Mouse (Mus musculus) liver, embryonic 14 days (tissue): ENCODE data around the gene Vmn1r223. TPM values are rescaled to one million over a fixed set of nuclear protein-coding genes. Genes with fewer than 3 reads are reported as not detected.

ENCODE experiments used
- polyA plus RNA-seq: library from polyadenylated mRNA; depleted of rRNA; stranded (reverse); fragments of >200 nt; gene quantifications from 2 replicates; pipeline ENCODE4 v1.2.3, GENCODE M21; 2012; rRNA removed

Gene Vmn1r223
- not detected in 2 replicates for polyA plus RNA-seq

DNA sequence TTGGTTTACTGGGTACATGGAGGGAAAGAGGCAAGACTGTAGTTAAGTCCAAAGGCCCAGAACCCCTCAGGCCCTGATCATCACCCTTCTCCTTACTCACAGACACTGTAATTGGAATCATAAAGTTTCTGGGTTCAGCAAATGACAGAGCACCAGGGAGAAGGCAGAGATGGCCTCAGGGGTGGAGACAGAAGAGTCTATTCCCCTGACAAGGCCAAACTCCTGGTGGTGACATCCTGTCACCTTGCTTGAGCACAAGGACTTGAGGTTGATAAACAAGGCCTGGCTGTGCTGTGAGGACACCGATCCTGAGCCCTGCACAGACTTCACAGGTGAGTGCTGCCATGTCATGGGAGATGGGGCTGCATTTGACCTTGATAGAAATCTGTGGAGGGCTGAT lies at the start of gene Vmn1r223:
Gene Vmn1r223 (plus strand): TSS at position 301 of the 400 bp plus-strand sequence.

DNA sequence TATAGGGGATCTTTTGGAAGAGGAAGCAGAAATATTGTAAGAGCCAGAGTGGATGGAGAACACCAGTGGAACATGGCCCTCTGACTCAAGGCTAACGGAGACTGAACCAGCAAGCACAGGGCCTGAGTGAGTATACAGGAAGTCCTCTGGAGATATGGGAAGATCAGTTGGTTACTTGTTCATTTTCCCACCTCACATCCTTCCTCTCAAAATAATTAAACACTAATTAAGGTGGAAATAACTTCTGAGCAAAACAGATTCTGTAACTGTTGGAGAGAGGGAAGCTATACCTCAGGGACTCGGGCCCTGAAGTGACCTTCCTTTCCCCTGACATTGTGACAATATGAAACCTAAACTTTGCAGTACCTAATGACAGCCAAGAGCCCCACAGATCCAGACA lies 33.1 kb upstream of the Vmn1r223 start, which contains the start of gene Vmn1r221:
Gene Vmn1r221 (plus strand): TSS at position 301 of the 400 bp plus-strand sequence.

DNA sequence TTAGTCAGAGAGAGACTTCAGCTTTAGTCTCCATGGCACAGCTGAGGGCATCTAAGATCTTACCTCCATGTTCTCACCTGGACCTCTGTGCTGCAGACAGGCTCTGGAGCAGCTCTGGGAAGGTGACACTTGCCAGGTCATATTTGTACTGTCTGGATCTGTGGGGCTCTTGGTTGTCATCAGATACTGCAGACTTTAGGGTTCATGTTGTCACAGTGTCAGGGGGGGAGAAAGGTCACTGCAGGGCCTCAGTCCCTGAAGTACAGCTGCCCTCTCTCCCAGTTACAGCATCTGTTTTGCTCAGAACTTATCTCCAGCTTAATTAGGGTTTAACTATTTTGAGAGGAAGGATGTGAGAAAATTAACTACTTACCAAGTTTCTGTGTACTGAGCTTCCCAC lies 11.1 kb upstream of the Vmn1r223 start, which contains the start of gene Vmn1r222:
Gene Vmn1r222 (minus strand): TSS at position 101 of the 400 bp plus-strand sequence.

Other genes starting within 250 kb of the Vmn1r223 start
- not detected in 2 replicates for gene Vmn1r213, start 239.5 kb upstream of the Vmn1r223 start, polyA plus RNA-seq
- gene Vmn1r214, start 216.7 kb upstream of the Vmn1r223 start, polyA plus RNA-seq, result not detected in 2 replicates
- not detected in 2 replicates for gene Vmn1r215, start 179.1 kb upstream of the Vmn1r223 start, polyA plus RNA-seq
- not detected in 2 replicates for gene Vmn1r217, start 128.9 kb upstream of the Vmn1r223 start, polyA plus RNA-seq
- gene Vmn1r218, start 114.0 kb upstream of the Vmn1r223 start, polyA plus RNA-seq, result not detected in 2 replicates
- not detected in 2 replicates for gene Vmn1r219, start 87.8 kb upstream of the Vmn1r223 start, polyA plus RNA-seq
- not detected in 2 replicates for gene Vmn1r220, start 59.2 kb upstream of the Vmn1r223 start, polyA plus RNA-seq
- not detected in 2 replicates for gene Vmn1r221, start 33.0 kb upstream of the Vmn1r223 start, polyA plus RNA-seq
- not detected in 2 replicates for gene Vmn1r222, start 11.2 kb upstream of the Vmn1r223 start, polyA plus RNA-seq
- 6.0 and 6.7 TPM in 2 replicates for gene Zfp322a, start 122.1 kb downstream of the Vmn1r223 start, polyA plus RNA-seq
- gene Abt1, start 176.7 kb downstream of the Vmn1r223 start, polyA plus RNA-seq, result 3.8 and 4.4 TPM in 2 replicates
- 1.8 and 2.0 TPM in 2 replicates for gene Btn1a1, start 218.8 kb downstream of the Vmn1r223 start, polyA plus RNA-seq
- gene Btn2a2, start 241.7 kb downstream of the Vmn1r223 start, polyA plus RNA-seq, result not detected in 2 replicates